Mouse (Mus musculus) hindbrain, postnatal 0 days (tissue): Measurements from ENCODE around the gene Klk1b24. TPM values are rescaled to one million over a fixed set of nuclear protein-coding genes. Genes with fewer than 3 reads are reported as not detected.
"Not testable (repeated sequence)": the region's sequence is repeated elsewhere in the genome, so short reads cannot be mapped to it uniquely, and the experiment has no call there.

Experiments used
- ATAC-seq: fragments of 200-750 bp; cut with Nextera tagmentation; 2 replicates; pipeline ENCODE4 v1.8.0; 2017; ENCODE audit warnings: mild to moderate bottlenecking, moderate TSS enrichment, moderate library complexity
- DNase-seq: peaks from one replicate; pipeline ENCODE4 v3.0.0-alpha.2; 2015; ENCODE audit warnings: low spot score
- H3K27ac ChIP-seq: fragments of 300-500 bp; sonication (generic); 2 replicates; pipeline ENCODE4 v1.5.1; 2014; ENCODE audit warnings: mild to moderate bottlenecking
- H3K27me3 ChIP-seq: fragments of 300-500 bp; sonication (generic); 2 replicates; pipeline ENCODE4 v1.6.1; 2014; ENCODE audit warnings: low read length, mixed read lengths; ENCODE audit not compliant: insufficient read depth
- H3K36me3 ChIP-seq: fragments of 300-500 bp; sonication (generic); 2 replicates; pipeline ENCODE4 v1.6.1; 2014; ENCODE audit warnings: low read length, mixed read lengths; ENCODE audit not compliant: insufficient read depth
- H3K4me1 ChIP-seq: fragments of 300-500 bp; sonication (generic); 2 replicates; pipeline ENCODE4 v1.6.1; 2014; ENCODE audit warnings: antibody characterized with exemption, low read length, mixed read lengths; ENCODE audit not compliant: insufficient read depth
- H3K4me2 ChIP-seq: fragments of 300-500 bp; sonication (generic); 2 replicates; pipeline ENCODE4 v1.6.1; 2014; ENCODE audit warnings: low read depth, mild to moderate bottlenecking, low read length, moderate library complexity, mixed read lengths
- H3K4me3 ChIP-seq: fragments of 300-500 bp; sonication (generic); 2 replicates; pipeline ENCODE4 v1.5.1; 2014; ENCODE audit warnings: low read length
- H3K9ac ChIP-seq: fragments of 300-500 bp; sonication (generic); replicated peaks from 2 replicates; pipeline ENCODE4 v1.6.1; 2014; ENCODE audit warnings: mild to moderate bottlenecking, low read length, moderate library complexity, mixed read lengths
- H3K9me3 ChIP-seq: fragments of 300-500 bp; sonication (generic); 2 replicates; pipeline ENCODE4 v1.6.1; 2016; ENCODE audit warnings: low read length, mixed read lengths
- CTCF ChIP-seq: IDR thresholded peaks from 2 replicates; pipeline ENCODE4 v1.5.1; 2016; ENCODE audit warnings: antibody characterized with exemption, control low read depth, low read depth
- WGBS: fragments of 180-500 bp; shearing (Covaris S2); extraction: QIAGEN DNeasy Blood & Tissue Kit; methylation state at CpG from one replicate; pipeline ENCODE4 v1.1.7; 2014; 5-methylcytosine and 5-hydroxymethylcytosine counted together
- polyA plus RNA-seq: library from polyadenylated mRNA; unstranded; fragments of >200 nt; fragmentation: Nextera tagmentation; extraction: Ambion mirVana; gene quantifications from 2 replicates; pipeline ENCODE4 v1.2.1, GENCODE M21; 2015
- total RNA-seq: library from RNA; depleted of rRNA; stranded (reverse); fragments of >200 nt; gene quantifications from 2 replicates; pipeline ENCODE4 v1.2.3, GENCODE M21; 2014

Klk1b24 gene
- total and polyA plus RNA-seq, 2 experiments from 2014 or later: not detected

DNA sequence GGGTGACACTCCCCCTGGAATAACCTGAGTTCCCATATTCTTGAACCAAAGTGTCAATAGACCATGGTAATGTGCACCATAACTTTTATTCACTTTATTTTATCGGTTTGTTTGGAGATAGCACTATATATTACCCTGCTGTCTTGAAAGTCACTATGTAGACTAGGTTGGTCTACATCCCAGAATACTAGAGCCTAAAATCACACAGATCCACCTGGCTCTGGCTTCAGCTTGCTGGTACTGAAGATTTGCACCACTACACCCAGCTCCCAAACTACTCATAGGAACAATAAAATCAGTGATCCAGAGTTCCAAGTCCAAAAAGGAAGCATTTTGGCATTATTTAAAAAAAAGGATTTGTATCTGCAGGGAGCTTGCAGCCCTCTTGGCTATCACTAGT is 27.6 kb downstream of the Klk1b24 start, which contains the start of gene Klk1b5:
Klk1b5 (plus strand) TSS at position 301 of the 400 bp plus-strand sequence.
- H3K4me1 ChIP-seq: no peaks in the 10 kb centered on the region
- H3K9me3 ChIP-seq: no peaks in the 10 kb centered on the region
- H3K9ac ChIP-seq: no peak within 1 kb of the TSS
- ATAC-seq: no peak
- no peak for DNase-seq
- TF ChIP-seq CTCF: no peak
- H3K27me3 ChIP-seq: no peaks in the 10 kb centered on the region
- H3K27ac ChIP-seq: no peak within 1 kb of the TSS
- no peak within 1 kb of the TSS for H3K4me2 ChIP-seq
- no peaks in the 10 kb centered on the region for H3K36me3 ChIP-seq
- H3K4me3 ChIP-seq: no peak within 1 kb of the TSS
- 91% methylated on average over 1 of the region's 1 CpGs for WGBS

DNA sequence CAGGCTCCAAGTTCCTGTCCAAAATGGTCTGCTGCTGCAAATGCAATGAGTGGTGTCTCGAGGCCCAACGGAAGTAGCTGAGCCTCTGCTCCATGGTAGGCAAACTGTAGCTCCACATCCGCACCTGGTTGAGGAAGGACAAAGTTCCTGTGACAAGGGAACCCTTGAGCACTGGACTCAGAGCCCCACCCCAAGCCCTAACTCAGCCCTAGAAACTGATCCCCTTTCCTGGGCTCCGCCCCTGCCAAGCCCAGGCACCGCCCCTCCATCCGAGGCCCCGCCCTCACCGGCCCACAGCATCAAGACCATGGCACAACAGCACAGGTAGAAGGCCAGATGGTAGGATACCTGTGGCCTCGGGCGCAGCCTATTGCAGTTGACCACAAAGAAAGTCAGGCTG is 33.6 kb downstream of the Klk1b24 start:
- not testable (repeated sequence) for ATAC-seq, H3K9ac ChIP-seq, H3K4me1 ChIP-seq, H3K27ac ChIP-seq, H3K9me3 ChIP-seq, H3K27me3 ChIP-seq, H3K36me3 ChIP-seq, DNase-seq, H3K4me2 ChIP-seq, H3K4me3 ChIP-seq
- 70% methylated on average over 8 of the region's 10 CpGs for WGBS

DNA sequence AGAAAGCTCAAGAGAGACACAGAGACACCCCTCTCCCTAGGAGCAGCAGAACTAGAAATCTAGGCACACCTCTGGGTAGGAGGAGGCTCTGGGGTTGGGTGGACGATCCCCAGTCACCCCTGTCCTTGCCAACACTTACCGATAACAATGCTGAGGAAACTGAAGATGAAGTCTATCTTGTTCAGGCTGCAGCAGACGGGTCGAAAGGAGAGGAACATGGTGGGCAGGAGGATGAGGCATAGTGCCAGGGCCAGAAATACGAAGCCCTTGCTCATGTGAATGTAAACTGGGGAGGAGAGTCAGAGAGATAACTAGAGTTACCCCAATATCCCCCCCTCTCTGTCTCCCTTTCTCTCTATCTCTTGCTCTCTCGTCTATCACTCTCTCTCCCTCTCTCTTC is 34.3 kb downstream of the Klk1b24 start:
- not testable (repeated sequence) for H3K4me2 ChIP-seq, H3K27me3 ChIP-seq, H3K27ac ChIP-seq, H3K36me3 ChIP-seq, H3K9ac ChIP-seq, DNase-seq, ATAC-seq, H3K4me1 ChIP-seq, H3K9me3 ChIP-seq, H3K4me3 ChIP-seq
- WGBS: 81% methylated on average over 6 of the region's 6 CpGs

DNA sequence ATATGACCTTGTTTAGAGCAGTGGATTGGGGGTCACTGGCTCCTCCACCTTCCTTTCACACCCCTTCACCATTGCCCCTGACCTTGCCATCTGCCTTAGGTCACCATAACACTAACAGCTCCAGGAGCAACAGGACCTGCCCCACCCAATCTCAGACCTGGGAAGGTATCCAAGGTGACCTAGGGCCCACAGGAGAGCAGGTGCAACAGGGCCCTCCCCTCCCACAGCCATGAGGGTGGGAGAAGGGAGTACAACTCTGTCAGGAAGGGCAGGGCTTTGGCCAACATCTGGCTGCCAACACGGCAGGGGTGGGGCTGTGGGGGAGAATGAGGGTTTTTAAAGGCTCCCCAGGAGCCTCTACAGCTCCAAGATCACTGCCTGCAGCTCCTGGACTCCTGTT is 37.0 kb downstream of the Klk1b24 start, which contains the start of gene Klk1:
Klk1 (plus strand) TSS at position 285 of the 400 bp plus-strand sequence.
- no peak for DNase-seq
- WGBS: 44% methylated on average over 1 of the region's 1 CpGs
- H3K27me3 ChIP-seq: no peaks in the 10 kb centered on the region
- no peaks in the 10 kb centered on the region for H3K36me3 ChIP-seq
- H3K4me1 ChIP-seq: no peaks in the 10 kb centered on the region
- H3K4me3 ChIP-seq: no peak within 1 kb of the TSS
- no peak within 1 kb of the TSS for H3K4me2 ChIP-seq
- TF ChIP-seq CTCF: no peak
- no peaks in the 10 kb centered on the region for H3K9me3 ChIP-seq
- H3K9ac ChIP-seq: no peak within 1 kb of the TSS
- no peak for ATAC-seq
- no peak within 1 kb of the TSS for H3K27ac ChIP-seq

DNA sequence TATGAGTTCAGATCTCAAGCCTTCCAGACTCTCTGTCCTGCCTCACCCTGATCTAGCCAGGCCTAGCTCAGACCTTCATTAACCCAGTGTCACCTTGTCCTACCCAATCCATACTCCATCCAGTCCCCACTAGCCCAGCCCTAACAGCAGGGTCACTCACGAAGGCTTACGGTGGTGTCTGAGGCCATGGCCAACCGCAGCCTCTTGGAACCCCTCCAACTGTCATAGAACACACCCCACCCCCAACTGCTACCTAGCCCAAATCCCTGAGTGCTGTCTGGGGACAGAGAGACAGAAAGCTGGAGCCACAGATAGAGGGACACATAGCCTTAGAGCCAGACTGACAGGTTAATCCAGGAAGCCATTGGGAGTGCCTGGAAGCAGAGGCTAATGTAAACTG is 47.9 kb downstream of the Klk1b24 start, which contains the start of gene Gm36864:
Gm36864 (plus strand) TSS at position 269 of the 400 bp plus-strand sequence.
- H3K27me3 ChIP-seq: no peaks in the 10 kb centered on the region
- DNase-seq (no peak), ATAC-seq (no peak)
- no peak within 1 kb of the TSS for H3K9ac ChIP-seq
- no peaks in the 10 kb centered on the region for H3K4me1 ChIP-seq
- H3K27ac ChIP-seq: no peak within 1 kb of the TSS
- no peaks in the 10 kb centered on the region for H3K36me3 ChIP-seq
- no peaks in the 10 kb centered on the region for H3K9me3 ChIP-seq
- no peak within 1 kb of the TSS for H3K4me3 ChIP-seq
- TF ChIP-seq CTCF: no peak
- H3K4me2 ChIP-seq: no peak within 1 kb of the TSS
- WGBS: 53% methylated on average over 3 of the region's 3 CpGs

DNA sequence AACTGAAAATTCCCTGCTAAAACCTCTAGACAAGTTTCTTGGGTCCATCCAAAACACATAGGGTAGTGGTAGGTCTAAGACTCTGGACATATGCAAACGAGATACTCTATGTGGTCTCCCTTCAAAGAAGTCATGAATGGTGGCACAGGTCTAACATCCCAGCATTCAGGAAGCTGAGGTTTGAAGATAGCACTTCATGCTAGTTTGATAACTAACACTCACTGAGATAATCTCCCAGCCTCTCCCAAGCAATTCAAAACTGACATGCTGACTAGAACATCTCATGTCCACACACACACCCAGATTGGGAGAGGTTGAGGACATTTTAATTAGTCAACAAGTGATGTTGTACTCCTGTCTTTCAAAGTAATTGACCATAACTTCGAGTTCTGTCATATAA is 51.9 kb downstream of the Klk1b24 start:
- no peak overlapping the region for H3K4me3 ChIP-seq
- H3K36me3 ChIP-seq: no peaks in the 10 kb centered on the region
- H3K9ac ChIP-seq: no peak overlapping the region
- DNase-seq (no peak), ATAC-seq (no peak)
- no peaks in the 10 kb centered on the region for H3K9me3 ChIP-seq
- WGBS: 48% methylated on average over 2 of the region's 2 CpGs
- H3K27me3 ChIP-seq: no peaks in the 10 kb centered on the region
- TF ChIP-seq CTCF: no peak
- H3K4me2 ChIP-seq: no peak overlapping the region
- no peak overlapping the region for H3K27ac ChIP-seq
- H3K4me1 ChIP-seq: no peaks in the 10 kb centered on the region

DNA sequence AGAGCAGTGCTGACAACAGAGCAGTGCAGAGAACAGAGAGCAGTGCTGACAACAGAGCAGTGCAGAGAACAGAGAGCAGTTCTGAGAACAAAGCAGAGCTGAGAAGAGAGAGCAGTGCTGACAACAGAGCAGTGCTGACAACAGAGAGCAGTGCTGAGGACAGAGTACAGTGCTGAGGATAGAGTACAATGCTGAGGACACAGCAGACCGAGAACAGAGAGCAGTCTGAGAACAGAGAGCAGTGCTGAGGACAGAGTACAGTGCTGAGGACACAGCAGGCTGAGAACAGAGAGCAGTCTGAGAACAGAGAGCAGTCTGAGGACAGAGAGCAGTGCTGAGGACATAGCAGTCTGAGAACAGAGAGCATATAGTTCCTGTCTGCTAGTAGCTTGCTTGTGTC is 52.7 kb downstream of the Klk1b24 start:
- no peak overlapping the region for H3K4me3 ChIP-seq
- no peaks in the 10 kb centered on the region for H3K36me3 ChIP-seq
- no peaks in the 10 kb centered on the region for H3K9me3 ChIP-seq
- no peak overlapping the region for H3K4me2 ChIP-seq
- peaks cover 4% of the 10 kb centered on the region; the same call in 1 of the 2 replicates for H3K4me1 ChIP-seq
- ATAC-seq: no peak
- H3K9ac ChIP-seq: no peak overlapping the region
- no peaks in the 10 kb centered on the region for H3K27me3 ChIP-seq
- 55% methylated on average over 1 of the region's 1 CpGs for WGBS
- no peak overlapping the region for H3K27ac ChIP-seq
- DNase-seq: no peak
- TF ChIP-seq CTCF: no peak
